Mouse (Mus musculus): Measurements from ENCODE around the gene Phf5a.

DNA sequence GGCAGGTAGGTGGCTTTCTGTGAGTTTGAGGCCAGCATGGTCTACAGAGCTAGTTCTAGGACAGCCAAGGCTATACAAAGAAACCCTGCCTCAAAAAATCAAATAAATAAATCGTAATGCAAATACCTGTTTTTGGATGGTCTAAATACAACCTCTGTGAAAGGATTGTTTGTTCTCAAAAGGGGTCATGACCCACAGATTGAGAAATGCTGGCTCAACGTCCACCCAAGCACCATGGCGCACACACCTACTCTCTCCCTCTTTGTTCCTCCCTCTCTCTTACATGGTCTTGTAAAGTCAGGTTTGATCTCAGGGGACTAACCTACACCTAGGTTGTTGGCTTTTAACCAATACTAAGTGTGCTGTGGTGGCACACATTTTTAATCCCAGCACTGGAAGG, 49.1 kb downstream of the Phf5a start:
- no peak for TF ChIP-seq GATA1 (IDR thresholded peaks at IDR 0.05; ENCODE audit: borderline replicate concordance, low read length)
- TF ChIP-seq GATA2 (IDR thresholded peaks at IDR 0.05; ENCODE audit: borderline replicate concordance, low read depth, low read length): no peak
- no peak for TF ChIP-seq CTCF (IDR thresholded peaks at IDR 0.05; ENCODE audit: low read depth, low read length)
